24 mouse cellular contexts compared by ENCODE assay signal in genomic region chr6:129012966-129013365, GRCm38 (mm10). TPM values are rescaled to one million over a fixed set of nuclear protein-coding genes. Genes with fewer than 3 reads are reported as not detected.
"Had no signal": no experiment of that assay in that cellular context is flagged by ENCODE, and none has a peak within 500 bp of the region (broad histone marks: within the 10 kb centered on the region; RNA-seq: fewer than 3 reads in every experiment).

No protein-coding gene starts in this region.

- H3K27ac ChIP-seq: kidney, embryonic 15.5 days; left cerebral cortex, adult 2 months; liver, embryonic 13.5 days; macrophage; midbrain, embryonic 10.5 days; midbrain, embryonic 13.5 days; neural tube, embryonic 13.5 days had no signal

- H3K4me1 ChIP-seq: kidney, embryonic 15.5 days; liver, embryonic 13.5 days; megakaryocyte, embryonic 14.5 days; midbrain, embryonic 10.5 days; midbrain, embryonic 13.5 days; neural tube, embryonic 13.5 days had no signal

- H3K4me2 ChIP-seq: kidney, embryonic 15.5 days; liver, embryonic 13.5 days; lung, embryonic 14.5 days; midbrain, embryonic 13.5 days; neural tube, embryonic 13.5 days had no signal

- H3K4me3 ChIP-seq: kidney, embryonic 15.5 days; left cerebral cortex, adult 2 months; liver, embryonic 13.5 days; megakaryocyte, embryonic 14.5 days; midbrain, embryonic 10.5 days; midbrain, embryonic 13.5 days; myocyte; neural tube, embryonic 13.5 days had no signal

- DNase-seq: kidney, adult 2 months; kidney, postnatal 10 days; kidney, postnatal 36 days; layer of hippocampus, postnatal 36 days; liver, embryonic 13.5 days; lung, embryonic 14.5 days; retina, postnatal 1 day; right cerebral cortex, postnatal 25 days; thymus, postnatal 4 days had no signal

- ATAC-seq: lung, postnatal 0 days; midbrain, embryonic 13.5 days; midbrain, embryonic 16.5 days had no signal

- H3K9me3 ChIP-seq: kidney, embryonic 15.5 days; liver, embryonic 13.5 days; megakaryocyte, embryonic 14.5 days; midbrain, embryonic 10.5 days; midbrain, embryonic 13.5 days; neural tube, embryonic 13.5 days had no signal

- H3K9ac ChIP-seq: kidney, embryonic 15.5 days; liver, embryonic 13.5 days; lung, embryonic 14.5 days; midbrain, embryonic 13.5 days; neural tube, embryonic 13.5 days had no signal

- H3K36me3 ChIP-seq: kidney, embryonic 15.5 days; liver, embryonic 13.5 days; midbrain, embryonic 10.5 days; midbrain, embryonic 13.5 days; neural tube, embryonic 13.5 days had no signal

- H3K27me3 ChIP-seq: kidney, embryonic 15.5 days; liver, embryonic 13.5 days; megakaryocyte, embryonic 14.5 days; midbrain, embryonic 13.5 days; neural tube, embryonic 13.5 days had no signal

RNA-seq across cellular contexts. Expression of gene Klrb1f, which starts 32.7 kb away (rescaled TPM):
- total RNA-seq: layer of hippocampus, adult 8-10 months; layer of hippocampus, postnatal 10 days; layer of hippocampus, postnatal 36 days; left cerebral cortex, adult 2 months; left cerebral cortex, postnatal 10 days; left cerebral cortex, postnatal 36 days; liver, adult 2 months had no signal
- polyA plus RNA-seq: liver, adult 2 months; myocyte had no signal
